Mouse (Mus musculus) CH12.LX (cell line): ENCODE results near the gene Fgfr2. TPM values are rescaled to one million over a fixed set of nuclear protein-coding genes. Genes with fewer than 3 reads are reported as not detected.

Experiments used
- DNase-seq: peaks from one replicate; pipeline ENCODE4 v3.0.0-alpha.2; 2013; ENCODE audit errors: extremely low read depth
- H3K27ac ChIP-seq: 2 replicates; pipeline ENCODE4 v1.5.1; 2012; ENCODE audit warnings: low read depth, mild to moderate bottlenecking, control low read depth, moderate library complexity; ENCODE audit not compliant: insufficient read depth
- H3K27me3 ChIP-seq: replicated peaks from 2 replicates; pipeline ENCODE3; 2012; ENCODE audit warnings: inconsistent platforms
- H3K36me3 ChIP-seq, 2 experiments: replicated peaks in 1 of 2; 2 replicates each; pipeline versions ENCODE3 to v1.6.1; 2012; ENCODE audit warnings: inconsistent platforms in 1 of 2, low read length in 1 of 2, mild to moderate bottlenecking in 1 of 2, mixed read lengths in 1 of 2, moderate library complexity in 1 of 2; ENCODE audit not compliant: control insufficient read depth in 1 of 2, insufficient read depth in 1 of 2
- H3K4me1 ChIP-seq, 2 experiments: 2 replicates each; pipeline ENCODE4 v1.6.1; 2012; ENCODE audit warnings: inconsistent platforms in 1 of 2, moderate library complexity in 1 of 2; ENCODE audit not compliant: insufficient read depth in 2 of 2, control insufficient read depth in 1 of 2
- H3K4me2 ChIP-seq: 2 replicates; pipeline ENCODE4 v1.6.1; 2012; ENCODE audit warnings: low read depth, mild to moderate bottlenecking, control low read depth; ENCODE audit not compliant: poor library complexity, insufficient read depth, severe bottlenecking
- H3K4me3 ChIP-seq, 3 experiments: fragments of 150-350 bp in 1 of 3; sonication (generic) in 1 of 3; replicated peaks in 1 of 3; 2 replicates each; pipeline versions ENCODE3 to v1.5.1; 2011 to 2012; ENCODE audit warnings: low read depth in 2 of 3, low read length in 2 of 3, mild to moderate bottlenecking in 2 of 3, moderate library complexity in 2 of 3, control low read depth in 1 of 3, improper control_type of control experiment in 1 of 3, inconsistent platforms in 1 of 3, mixed read lengths in 1 of 3; ENCODE audit not compliant: poor library complexity in 1 of 3
- H3K79me2 ChIP-seq: replicated peaks from 2 replicates; pipeline ENCODE4 v1.6.1; 2012; ENCODE audit warnings: mild to moderate bottlenecking, moderate library complexity; ENCODE audit not compliant: control insufficient read depth, poor library complexity, insufficient read depth, severe bottlenecking; ENCODE audit errors: extremely low read depth
- H3K9ac ChIP-seq: 2 replicates; pipeline ENCODE4 v1.6.1; 2012; ENCODE audit warnings: low read depth, mild to moderate bottlenecking, control low read depth, moderate library complexity; ENCODE audit not compliant: insufficient read depth
- H3K9me3 ChIP-seq: replicated peaks from 2 replicates; pipeline ENCODE3; 2012; ENCODE audit warnings: low read length, inconsistent platforms, mixed read lengths
- CHD1 ChIP-seq: IDR thresholded peaks from 2 replicates; pipeline ENCODE4 v1.6.1; 2012; ENCODE audit warnings: low read depth, low read length, improper control_type of control experiment, inconsistent platforms
- CHD2 ChIP-seq: IDR thresholded peaks from 2 replicates; pipeline ENCODE4 v1.6.1; 2011; ENCODE audit warnings: low read length, improper control_type of control experiment
- E2F4 ChIP-seq: IDR thresholded peaks from 2 replicates; pipeline ENCODE4 v1.6.1; 2011; ENCODE audit warnings: low read depth, low read length, improper control_type of control experiment; ENCODE audit not compliant: insufficient replicate concordance
- ELF1 ChIP-seq: IDR thresholded peaks from 2 replicates; pipeline ENCODE4 v1.6.1; 2014; ENCODE audit warnings: low read depth, mild to moderate bottlenecking, inconsistent platforms, low read length, improper control_type of control experiment
- ETS1 ChIP-seq: conservative IDR thresholded peaks from 2 replicates; pipeline ENCODE4 v1.6.1; 2012; ENCODE audit warnings: low read depth, mild to moderate bottlenecking, inconsistent platforms, low read length, improper control_type of control experiment, moderate library complexity
- GABPA ChIP-seq: IDR thresholded peaks from 2 replicates; pipeline ENCODE4 v1.6.1; 2012; ENCODE audit warnings: low read depth, low read length, improper control_type of control experiment, inconsistent platforms; ENCODE audit not compliant: insufficient replicate concordance
- HCFC1 ChIP-seq: IDR thresholded peaks from 2 replicates; pipeline ENCODE4 v1.6.1; 2012; ENCODE audit warnings: low read depth, mild to moderate bottlenecking, inconsistent platforms, low read length, improper control_type of control experiment
- JUND ChIP-seq: conservative IDR thresholded peaks from 2 replicates; pipeline ENCODE4 v1.6.1; 2011; ENCODE audit warnings: low read depth, low read length, improper control_type of control experiment
- MAFK ChIP-seq: IDR thresholded peaks from 2 replicates; pipeline ENCODE4 v1.6.1; 2011; ENCODE audit warnings: low read length, improper control_type of control experiment; ENCODE audit not compliant: insufficient replicate concordance
- MAX ChIP-seq: IDR thresholded peaks from 2 replicates; pipeline ENCODE4 v1.6.1; 2011; ENCODE audit warnings: low read length, improper control_type of control experiment
- MYC ChIP-seq: IDR thresholded peaks from 2 replicates; pipeline ENCODE4 v1.6.1; 2011; ENCODE audit warnings: low read depth, mild to moderate bottlenecking, improper control_type of control experiment, low read length
- NELFE ChIP-seq: IDR thresholded peaks from 2 replicates; pipeline ENCODE4 v1.6.1; 2011; ENCODE audit warnings: low read depth, low read length, improper control_type of control experiment
- NRF1 ChIP-seq: IDR thresholded peaks from 2 replicates; pipeline ENCODE4 v1.6.1; 2014; ENCODE audit warnings: low read depth, mild to moderate bottlenecking, inconsistent platforms, low read length, improper control_type of control experiment, moderate library complexity
- PAX5 ChIP-seq: IDR thresholded peaks from 2 replicates; pipeline ENCODE4 v1.6.1; 2012; ENCODE audit warnings: low read length, inconsistent platforms, mixed read lengths
- RCOR1 ChIP-seq: conservative IDR thresholded peaks from 2 replicates; pipeline ENCODE4 v1.6.1; 2012; ENCODE audit warnings: low read depth, mild to moderate bottlenecking, inconsistent platforms, low read length, improper control_type of control experiment
- SIN3A ChIP-seq: IDR thresholded peaks from 2 replicates; pipeline ENCODE4 v1.6.1; 2012; ENCODE audit warnings: low read length, improper control_type of control experiment, inconsistent platforms
- TBP ChIP-seq: conservative IDR thresholded peaks from 2 replicates; pipeline ENCODE4 v1.6.1; 2011; ENCODE audit warnings: low read depth, low read length, improper control_type of control experiment
- UBTF ChIP-seq: IDR thresholded peaks from 2 replicates; pipeline ENCODE4 v1.6.1; 2012; ENCODE audit warnings: low read depth, mild to moderate bottlenecking, inconsistent platforms, low read length, improper control_type of control experiment, moderate library complexity
- USF1 ChIP-seq: IDR thresholded peaks from 2 replicates; pipeline ENCODE4 v1.6.1; 2014; ENCODE audit warnings: low read depth, mild to moderate bottlenecking, inconsistent platforms, low read length, improper control_type of control experiment
- ZC3H11A ChIP-seq: IDR thresholded peaks from 2 replicates; pipeline ENCODE4 v1.6.1; 2012; ENCODE audit warnings: low read depth, mild to moderate bottlenecking, inconsistent platforms, low read length, improper control_type of control experiment
- ZKSCAN1 ChIP-seq: IDR thresholded peaks from 2 replicates; pipeline ENCODE4 v1.6.1; 2012; ENCODE audit warnings: low read depth, inconsistent platforms, low read length, improper control_type of control experiment, borderline replicate concordance
- ZMIZ1 ChIP-seq: IDR thresholded peaks from 2 replicates; pipeline ENCODE4 v1.6.1; 2012; ENCODE audit warnings: low read depth, mild to moderate bottlenecking, inconsistent platforms, low read length, improper control_type of control experiment
- dilution Hi-C: fragments of 300-500 bp; cut with MboI; formaldehyde crosslinking; loops from 2 replicates; pipeline ENCODE4 v1.14.3; 2020; ENCODE audit warnings: low sequenced_read_pairs; ENCODE audit not compliant: extremely low pct_unique_long_range_greater_than_20kb, extremely low pct_ligation_motif_present
- in situ Hi-C: fragments of 300-500 bp; cut with MboI; formaldehyde crosslinking; loops from 3 replicates; pipeline ENCODE4 v1.14.3; 2019; ENCODE audit warnings: low sequenced_read_pairs, low pct_ligation_motif_present, low pct_unique_long_range_greater_than_20kb, mixed read lengths
- polyA plus RNA-seq: library from polyadenylated mRNA; unstranded; fragments of >175 nt; gene quantifications from 2 replicates; pipeline ENCODE4 v1.2.1, GENCODE M21; 2012; ENCODE audit warnings: low read depth; ENCODE audit not compliant: insufficient read length
- total RNA-seq, 2 experiments: library from RNA; depleted of rRNA; stranded (reverse); fragments of 300-350 nt in 1 of 2; fragments of >200 nt in 1 of 2; gene quantifications; 2 replicates each; pipeline ENCODE4 v1.2.3; 2012 to 2014

Gene Fgfr2
- total and polyA plus RNA-seq, 3 experiments = not detected

DNA sequence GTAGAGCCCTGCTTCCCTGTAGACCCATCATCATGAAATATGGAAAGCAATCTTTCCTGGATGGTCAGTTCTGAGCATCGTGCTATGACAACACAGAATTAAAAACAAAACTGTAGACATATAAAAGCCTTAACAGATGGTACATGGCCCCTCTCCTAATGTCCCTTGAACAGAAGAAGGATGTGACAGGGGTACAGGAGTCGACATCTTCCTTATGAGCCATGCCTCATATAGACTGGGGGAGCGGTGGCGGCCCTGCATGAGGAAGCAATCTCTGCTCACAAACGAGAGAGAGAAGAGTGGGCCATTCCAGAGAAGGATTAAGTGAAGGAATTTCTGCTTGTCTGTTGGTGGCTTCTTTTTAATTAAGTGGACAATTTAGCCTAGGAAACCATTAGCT is 864.9 kb downstream of the Fgfr2 start:
- in situ Hi-C loops = no loop called here
- peaks cover 11% of the 10 kb centered on the region for H3K27me3 ChIP-seq
- H3K4me3 ChIP-seq = no peak overlapping the region
- no peak overlapping the region for H3K27ac ChIP-seq
- dilution Hi-C loops = no loop called here
- no peak for TF ChIP-seq UBTF
- TF ChIP-seq CHD1 = no peak
- no peak for TF ChIP-seq MAFK
- no peak for TF ChIP-seq MYC
- TF ChIP-seq ZKSCAN1 = no peak
- no peak for TF ChIP-seq NELFE
- no peak for TF ChIP-seq JUND
- no peak for TF ChIP-seq HCFC1
- no peak for TF ChIP-seq USF1
- no peak for TF ChIP-seq GABPA
- TF ChIP-seq PAX5 = no peak
- TF ChIP-seq ZC3H11A = no peak
- TF ChIP-seq NRF1 = no peak
- no peak for TF ChIP-seq MAX
- no peak for TF ChIP-seq TBP
- no peak for TF ChIP-seq RCOR1
- no peak for TF ChIP-seq CHD2
- no peak for TF ChIP-seq SIN3A
- H3K4me1 ChIP-seq = no peaks in the 10 kb centered on the region
- H3K4me2 ChIP-seq = no peak overlapping the region
- DNase-seq = no peak
- H3K9me3 ChIP-seq = no peaks in the 10 kb centered on the region
- no peaks in the 10 kb centered on the region for H3K79me2 ChIP-seq
- H3K36me3 ChIP-seq = no peaks in the 10 kb centered on the region
- no peak overlapping the region for H3K9ac ChIP-seq

DNA sequence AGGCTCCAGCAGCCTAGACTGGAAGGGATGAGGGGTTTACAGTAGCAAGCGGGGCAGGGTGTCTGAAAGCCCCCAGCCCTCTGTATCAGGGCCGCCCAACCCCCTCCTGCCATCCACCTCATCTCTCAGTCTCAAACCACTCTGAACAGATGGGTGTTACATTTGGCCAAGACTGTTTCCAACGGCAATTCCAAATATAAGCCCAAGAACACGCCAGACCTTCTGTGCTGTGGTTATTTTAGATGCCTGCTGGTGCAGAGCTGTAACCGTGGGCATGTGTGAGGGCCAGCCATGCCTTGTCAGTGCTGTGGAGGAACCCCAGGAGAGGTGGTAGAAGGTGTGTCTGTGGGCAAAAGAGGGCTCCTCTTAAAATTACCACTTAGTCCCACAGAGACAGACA is 869.6 kb downstream of the Fgfr2 start:
- no peak overlapping the region for H3K4me2 ChIP-seq
- dilution Hi-C loops = no loop called here
- TF ChIP-seq NELFE (no peak), ETS1 (no peak), ELF1 (no peak), E2F4 (no peak), ZMIZ1 (no peak)

More for the DNA sequence above, 869.6 kb downstream of the Fgfr2 start:
- H3K27me3 ChIP-seq = peaks cover 13% of the 10 kb centered on the region
- no peaks in the 10 kb centered on the region for H3K4me1 ChIP-seq
- H3K9me3 ChIP-seq = no peaks in the 10 kb centered on the region
- H3K4me3 ChIP-seq = no peak overlapping the region
- no peaks in the 10 kb centered on the region for H3K79me2 ChIP-seq
- in situ Hi-C loops = no loop called here
- no peak overlapping the region for H3K27ac ChIP-seq
- no peak overlapping the region for H3K9ac ChIP-seq
- H3K36me3 ChIP-seq = no peaks in the 10 kb centered on the region
- no peak for DNase-seq
